Mouse (Mus musculus): ENCODE measurements around the gene Il6st.

Gene Il6st

DNA sequence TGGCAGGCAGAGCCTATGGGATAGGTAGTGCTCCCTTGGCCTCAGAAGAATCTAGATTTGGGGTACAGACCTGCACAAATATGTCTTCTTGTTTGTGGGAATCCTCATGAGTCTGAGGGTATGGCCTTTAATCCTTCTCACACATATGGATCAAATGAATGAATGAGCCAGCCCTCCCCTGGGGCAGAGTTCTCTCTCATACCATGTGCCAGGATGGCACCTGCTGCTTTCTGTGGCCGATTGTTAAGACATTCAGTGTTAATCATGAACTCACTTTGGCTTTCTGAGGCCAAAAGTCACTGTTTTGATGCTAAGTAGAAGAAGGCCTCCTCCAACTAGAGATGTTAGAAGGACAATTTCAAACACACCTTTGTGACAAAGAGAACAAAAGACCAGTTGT is 63.3 kb downstream of the Il6st start:
- DNase-seq (ENCODE audit: low spot score) = no peak

DNA sequence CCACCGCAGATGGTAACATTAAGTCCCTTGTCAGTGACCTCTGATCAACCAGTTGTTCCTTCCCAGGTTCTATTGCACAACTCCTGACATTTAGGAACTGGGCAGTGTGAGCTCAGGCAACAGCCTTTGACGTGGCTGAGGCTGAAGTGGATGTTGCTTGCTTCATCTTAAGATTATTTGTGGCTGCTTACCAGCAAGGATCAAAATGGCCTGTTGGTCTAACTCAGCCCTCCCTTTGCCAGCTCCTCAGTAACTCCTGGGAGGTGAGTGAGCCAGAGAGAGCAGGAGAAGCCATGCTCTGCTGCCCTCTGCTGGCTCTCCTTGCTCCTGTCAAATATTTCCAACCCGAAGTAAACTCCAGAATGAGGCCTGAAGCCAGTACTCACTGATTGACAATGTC is 66.0 kb downstream of the Il6st start:
- peak; percentile 86 for DNase-seq (ENCODE audit: low spot score)

DNA sequence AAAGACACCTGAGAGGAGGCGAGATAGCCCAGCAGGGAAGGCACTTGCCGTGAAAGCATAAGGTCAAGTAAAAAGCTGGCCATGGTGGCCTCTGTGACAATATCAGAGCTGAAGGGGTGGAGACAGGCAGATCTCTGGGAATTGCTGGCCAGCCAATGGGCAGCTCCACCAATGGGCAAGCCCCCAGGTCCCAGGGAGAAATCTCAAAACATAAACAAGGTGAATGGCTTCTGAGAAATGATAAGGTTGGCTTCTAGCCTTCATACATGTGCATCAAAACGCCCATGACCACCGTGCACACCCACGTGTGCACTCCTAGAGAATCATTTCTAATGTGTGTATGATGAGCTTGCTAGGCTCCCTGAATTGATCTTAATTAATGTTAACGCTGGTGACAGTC is 68.4 kb downstream of the Il6st start:
- no peak for DNase-seq (ENCODE audit: low spot score)

DNA sequence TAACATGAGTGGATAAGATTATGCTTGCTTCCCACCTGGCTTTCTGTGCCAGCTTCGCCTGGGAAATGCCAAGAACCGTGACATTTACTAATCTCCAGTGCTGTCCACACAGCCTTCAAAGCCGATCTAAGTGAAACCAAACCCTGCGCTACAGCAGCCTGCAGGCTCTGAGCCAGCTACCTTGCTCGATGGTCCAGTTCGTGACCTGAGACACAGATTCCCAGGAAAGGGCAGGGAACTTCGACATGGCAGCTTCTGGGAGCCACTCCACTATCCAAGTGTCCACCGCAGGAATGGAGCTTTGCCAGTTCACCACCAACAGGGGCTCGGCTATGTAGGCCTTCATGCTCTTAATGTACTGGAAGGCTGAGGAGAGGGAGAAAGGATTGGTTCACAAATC is 69.7 kb downstream of the Il6st start:
- no peak for DNase-seq (ENCODE audit: low spot score)

DNA sequence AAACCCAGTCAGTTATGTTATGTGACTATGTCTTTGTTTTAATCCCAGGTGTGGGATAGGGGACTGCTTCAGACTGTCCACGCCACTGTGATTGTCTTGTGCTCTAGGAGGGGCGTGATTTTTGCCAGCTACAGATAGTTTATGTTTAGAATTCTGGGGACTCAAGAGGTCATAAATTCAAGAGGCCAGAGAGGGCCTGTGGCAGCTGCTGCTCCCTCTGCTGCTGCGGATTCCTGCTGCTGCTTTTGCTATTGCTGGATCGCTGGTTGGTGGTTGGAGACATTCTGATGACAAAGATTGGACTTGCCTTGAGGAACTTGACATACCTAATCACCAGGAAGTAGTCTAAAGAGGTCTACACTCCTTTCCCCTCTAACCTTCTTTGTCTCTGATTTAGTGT is 72.7 kb downstream of the Il6st start:
- DNase-seq (ENCODE audit: low spot score) = no peak

DNA sequence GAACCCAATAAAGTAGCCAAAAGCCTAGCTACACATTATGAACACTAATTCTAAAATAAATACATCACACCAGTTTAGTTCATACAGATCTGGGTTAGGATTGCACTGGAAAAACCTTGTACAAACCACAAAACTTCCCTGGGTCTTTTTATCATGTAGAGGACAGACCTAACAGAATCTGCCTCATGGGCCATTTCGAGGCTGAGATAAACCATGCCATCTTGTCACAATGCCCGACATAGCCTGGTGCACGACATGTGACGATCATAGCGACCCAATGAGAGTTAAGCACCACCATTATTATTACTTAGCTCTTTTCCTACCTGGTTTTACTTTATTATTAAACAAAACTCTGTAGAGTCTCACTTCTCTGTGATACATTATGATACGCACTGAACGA is 73.2 kb downstream of the Il6st start:
- DNase-seq (ENCODE audit: low spot score) = no peak

DNA sequence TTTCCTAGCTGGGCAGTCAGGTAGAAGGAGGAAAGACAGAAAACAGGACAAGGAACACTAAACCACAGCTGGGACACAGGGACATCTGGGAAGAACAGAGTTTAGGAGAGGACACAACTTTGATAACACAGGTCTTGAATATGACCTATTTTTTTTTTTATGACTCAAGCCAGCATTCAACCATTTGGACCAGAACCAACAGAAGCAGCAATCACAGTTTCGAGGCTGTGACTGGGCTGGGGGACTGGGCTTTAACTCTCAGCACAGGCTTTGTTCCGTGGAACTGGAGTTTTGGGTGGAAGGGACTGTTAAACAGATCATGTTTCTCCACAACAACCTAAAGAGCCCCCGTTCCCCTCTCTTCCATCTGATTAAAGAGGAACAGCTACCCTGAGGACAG is 76.7 kb downstream of the Il6st start:
- no peak for DNase-seq (ENCODE audit: low spot score)

DNA sequence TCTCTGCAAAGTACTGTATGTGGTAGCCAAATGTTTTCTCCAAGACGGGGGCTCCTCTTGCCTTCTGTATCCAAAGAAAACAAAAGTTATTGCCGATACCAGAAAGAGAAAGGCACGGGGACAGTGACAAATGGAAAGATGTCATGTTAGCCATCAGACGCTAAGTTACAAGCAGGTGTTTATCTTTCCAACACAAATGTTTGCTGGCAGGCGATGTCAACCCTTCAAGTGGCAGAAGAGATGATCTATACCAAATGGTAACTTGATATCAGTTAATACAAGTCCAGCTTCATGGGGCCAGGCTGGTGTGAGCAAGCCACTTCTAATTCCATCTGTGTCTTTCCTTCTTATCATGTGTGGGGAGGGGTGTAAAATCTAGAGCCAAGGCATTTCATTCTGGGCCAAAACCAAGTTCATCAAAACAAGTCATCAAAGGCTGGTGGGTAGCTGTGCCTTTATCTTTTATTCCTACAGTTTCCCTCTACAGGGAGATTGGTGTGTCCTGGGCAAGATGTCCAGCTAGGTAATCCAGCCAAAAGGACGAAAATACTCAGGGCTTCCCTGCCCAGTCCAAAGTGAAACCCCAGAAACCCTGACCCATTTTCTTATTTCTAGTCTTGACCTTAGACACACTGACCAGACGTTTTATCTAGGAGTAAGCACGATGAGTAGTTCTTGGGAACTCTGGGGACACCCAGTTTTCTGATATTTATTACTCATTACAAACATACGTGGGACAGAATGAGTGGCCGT is 77.5 kb downstream of the Il6st start:
- DNase-seq (ENCODE audit: low spot score) = no peak

DNA sequence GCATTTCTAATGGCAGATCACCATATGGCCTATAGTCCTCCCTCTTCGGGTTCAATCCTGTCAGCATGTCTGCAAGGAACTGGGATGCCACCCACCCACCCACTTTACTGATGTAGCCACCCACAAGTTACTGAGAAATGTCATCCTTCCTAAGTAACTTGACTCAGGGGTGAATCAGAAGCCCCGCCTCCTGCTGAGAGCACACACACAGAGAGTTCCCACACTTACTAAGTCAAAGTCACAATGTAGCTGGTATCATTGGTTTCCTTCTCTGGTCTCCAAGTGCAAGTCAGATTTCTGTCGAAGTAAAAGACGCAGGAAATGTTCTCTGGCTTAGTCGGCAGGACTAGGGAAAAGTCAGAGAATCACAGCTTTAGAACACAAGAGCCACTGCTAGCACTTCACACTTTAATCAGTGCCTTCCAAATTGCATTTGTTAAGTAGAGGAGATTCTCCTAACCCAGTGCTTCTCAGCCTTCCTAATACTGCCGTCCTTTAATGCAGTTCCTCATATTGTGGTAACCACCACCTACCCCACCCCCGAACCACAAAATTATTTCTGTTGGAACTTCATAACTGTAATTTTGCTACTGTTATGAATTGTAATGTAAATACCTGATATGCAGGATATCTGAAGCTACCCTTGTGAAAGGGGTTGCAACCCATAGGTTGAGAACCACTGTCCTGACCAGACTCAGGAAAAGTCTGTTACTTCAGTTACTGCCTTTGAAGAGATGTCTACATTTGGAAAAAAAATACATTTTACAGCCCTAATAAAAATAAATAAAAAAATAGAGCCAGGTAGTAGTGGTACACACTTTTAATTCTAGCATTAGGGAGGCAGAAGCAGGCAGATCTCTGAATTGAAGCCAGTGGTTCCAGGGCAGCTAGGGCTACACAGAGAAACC is 88.0 kb downstream of the Il6st start:
- no peak for DNase-seq (ENCODE audit: low spot score)

DNA sequence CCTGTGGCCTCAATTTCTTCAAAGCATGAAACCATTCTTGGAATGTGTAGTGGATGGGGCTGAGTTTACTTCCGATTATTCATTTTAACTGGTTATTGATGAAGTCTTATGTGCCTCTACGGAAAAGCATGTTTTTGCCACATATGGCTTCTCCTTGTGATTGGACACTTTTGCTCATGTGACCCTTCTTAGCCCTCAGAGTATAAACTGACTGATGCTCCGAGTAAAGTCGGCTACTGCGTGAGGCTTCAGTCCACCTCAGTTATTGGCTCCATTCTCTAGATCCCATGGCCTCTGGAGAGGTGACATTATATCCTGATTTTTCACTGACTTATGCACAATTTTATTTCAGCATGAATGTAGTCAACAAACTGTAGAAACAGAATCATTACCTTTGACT is 89.4 kb downstream of the Il6st start:
- DNase-seq (ENCODE audit: low spot score) = no peak

DNA sequence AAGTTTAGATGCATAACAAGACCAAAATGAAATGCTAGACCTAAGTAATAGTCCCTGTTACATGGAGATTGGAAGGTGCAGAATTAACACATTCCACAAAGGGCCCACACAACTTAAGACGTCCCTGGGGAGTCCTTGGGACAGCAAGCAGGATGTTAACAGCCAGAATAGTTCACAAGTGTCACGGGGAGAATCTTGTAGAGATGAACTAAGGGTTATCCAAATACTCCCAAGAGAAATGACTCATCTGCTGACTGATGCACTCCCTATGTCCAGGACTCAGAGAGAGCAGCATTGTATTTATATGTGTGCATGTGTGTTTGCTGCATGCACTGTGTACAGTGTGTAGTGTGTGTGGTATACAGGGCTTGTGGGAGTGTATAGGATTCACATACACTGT is 92.6 kb downstream of the Il6st start:
- DNase-seq (ENCODE audit: low spot score) = no peak

Measured in urinary bladder, postnatal 14 days (tissue).